Mouse (Mus musculus) heart, adult 8-10 months (tissue): ENCODE results near the gene Ptpdc1. TPM values are rescaled to one million over a fixed set of nuclear protein-coding genes. Genes with fewer than 3 reads are reported as not detected.

Source experiments
- DNase-seq: peaks from one replicate; pipeline ENCODE4 v3.0.0; 2022; ENCODE audit warnings: low spot score
- total RNA-seq, 4 experiments: library from RNA; stranded (reverse); gene quantifications; 2 replicates each; pipeline ENCODE4 v1.2.4; 2022

Gene Ptpdc1
- total RNA-seq, result 1 to 10 TPM; 4.7 to 5.9 (median 5.7) TPM

DNA sequence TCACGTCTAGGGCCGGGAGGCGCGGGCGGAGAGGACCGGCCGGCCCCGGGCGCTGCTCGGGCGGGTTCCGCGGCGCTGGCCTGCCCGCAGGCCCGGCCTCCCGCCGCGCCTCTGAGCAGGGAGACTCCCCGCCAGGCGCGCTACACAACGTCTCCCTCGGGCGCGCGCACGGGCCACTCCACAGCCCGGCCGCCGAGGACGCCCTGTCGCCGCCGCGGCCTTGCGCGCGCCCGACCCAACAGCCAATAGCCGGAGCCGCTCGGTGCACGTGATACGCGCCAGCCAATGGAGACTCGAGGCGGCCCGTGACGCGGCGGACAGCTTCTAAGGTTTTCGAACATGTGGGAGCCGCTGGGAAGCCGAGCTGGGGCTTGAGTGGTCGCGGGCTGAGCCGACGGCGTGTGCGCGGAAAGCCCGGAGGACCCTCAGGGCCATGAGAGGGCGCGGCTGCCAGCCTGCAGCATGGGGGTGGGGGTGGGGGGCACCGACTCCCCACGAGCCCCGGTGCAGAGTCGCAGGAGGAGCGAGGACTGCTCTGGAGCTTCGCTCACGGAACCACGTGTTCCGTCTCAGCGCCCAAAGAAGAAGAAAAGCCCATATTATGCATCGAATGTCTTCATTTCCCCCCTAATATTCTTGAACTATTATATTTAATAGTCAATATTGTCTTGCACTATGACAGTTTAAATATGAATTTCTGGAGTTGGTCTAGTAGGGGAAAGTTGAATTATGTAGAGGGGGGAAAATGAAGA, at the start of gene Ptpdc1:
Gene Ptpdc1, minus strand, starts transcription at position 232 of the 752 bp plus-strand sequence.
- DNase-seq, result peak; percentile 95

DNA sequence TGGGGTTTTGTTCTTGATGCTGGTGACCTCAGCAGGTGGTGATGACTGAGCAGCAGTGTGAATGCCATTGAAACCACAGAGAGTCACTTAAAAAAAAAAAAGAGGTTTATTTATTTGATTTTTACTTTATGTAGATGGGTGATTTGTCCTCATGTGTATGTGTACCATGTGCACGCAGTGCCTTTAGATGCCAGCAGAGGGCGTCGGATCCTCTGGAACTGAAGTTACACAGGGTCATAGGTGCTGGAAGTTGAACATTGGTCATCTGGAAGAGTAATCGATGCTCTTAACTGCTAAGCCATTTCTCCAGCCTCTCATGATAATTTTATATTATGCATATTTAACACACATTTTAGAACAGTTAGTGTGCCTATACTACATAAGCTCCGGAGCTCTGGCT, 49.1 kb upstream of the Ptpdc1 start:
- no peak for DNase-seq

- no peak for DNase-seq
Measured at GRCm38 (mm10) chr13:48672312-48672840, 46.9 kb upstream of the Ptpdc1 start.

DNA sequence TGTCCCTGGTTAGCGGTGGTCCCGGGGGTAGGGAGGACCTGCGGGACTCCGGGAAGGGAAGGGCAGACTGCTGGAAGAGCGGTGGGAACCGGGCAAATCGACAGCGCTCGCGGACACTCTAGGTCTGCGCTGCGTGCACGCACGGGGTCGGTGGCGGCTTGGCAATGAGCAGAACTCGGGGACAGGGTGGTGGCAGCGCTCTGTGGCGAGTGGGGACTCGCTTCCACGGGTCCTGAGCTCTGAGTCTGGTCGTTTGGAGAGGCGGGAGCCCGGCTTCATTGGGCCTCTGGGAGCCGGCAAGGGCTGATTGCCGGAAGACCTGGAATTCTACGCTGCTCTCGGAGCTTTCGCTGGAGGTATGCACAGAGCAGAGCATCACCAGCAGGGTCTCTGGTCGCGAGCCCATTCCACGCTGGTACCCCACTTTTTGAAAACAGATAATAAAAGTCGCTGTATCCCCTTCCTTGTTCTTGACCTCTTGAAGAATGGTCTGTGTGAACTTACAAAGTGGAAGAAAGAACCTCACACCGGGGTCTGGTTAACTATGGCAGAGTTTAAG, 43.6 kb upstream of the Ptpdc1 start:
- no peak for DNase-seq

GRCm38 (mm10) chr13:48668091-48668975, 42.9 kb upstream of the Ptpdc1 start:
- no peak for DNase-seq

GRCm38 (mm10) chr13:48667461-48667860, 42.0 kb upstream of the Ptpdc1 start:
- DNase-seq, result no peak

DNA sequence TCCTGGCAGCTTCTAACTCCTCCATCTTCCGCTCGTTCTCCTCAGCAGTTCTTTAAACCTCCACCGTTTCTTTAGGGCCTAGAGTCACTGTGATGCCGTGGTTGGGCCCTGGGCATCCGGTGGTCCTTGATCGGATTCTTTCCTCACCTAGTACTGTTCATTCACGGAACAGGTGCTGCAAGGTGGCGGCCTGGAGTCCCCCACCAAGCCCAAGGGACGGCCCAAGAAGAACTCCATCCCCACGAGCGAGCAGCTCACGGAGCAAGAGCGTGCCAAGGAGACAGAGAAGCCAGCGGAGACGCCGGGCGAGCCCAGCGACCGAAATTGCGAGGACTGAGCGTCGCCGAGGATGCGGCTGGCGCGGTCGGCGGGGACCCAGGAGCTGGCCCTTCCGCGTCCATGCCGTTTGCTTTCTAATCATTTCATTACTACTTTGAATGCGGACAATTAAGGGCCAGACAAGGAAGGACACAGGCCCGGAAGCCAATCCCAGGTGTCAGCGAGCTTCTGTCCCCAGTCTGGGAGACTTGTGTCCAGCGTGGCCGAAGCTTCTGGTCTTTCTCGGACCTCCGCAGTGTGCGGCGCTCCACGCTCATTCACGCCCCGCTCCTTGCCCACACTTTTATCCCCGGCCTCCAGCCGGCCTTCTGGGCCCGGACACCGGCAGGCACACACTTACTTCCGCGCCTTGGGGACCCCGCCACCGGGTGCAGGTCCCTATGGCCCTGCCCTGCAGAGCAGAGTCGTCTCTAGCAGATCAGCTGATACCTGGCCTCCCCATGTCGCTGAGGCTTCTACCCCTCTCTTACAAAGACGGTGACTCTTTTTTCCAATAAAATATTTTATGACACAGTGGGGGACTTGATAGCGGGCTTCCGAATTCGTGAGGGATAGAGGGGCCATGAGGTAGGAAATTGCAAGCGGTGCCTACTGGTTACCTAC, 40.5 kb upstream of the Ptpdc1 start:
- DNase-seq, result no peak

DNA sequence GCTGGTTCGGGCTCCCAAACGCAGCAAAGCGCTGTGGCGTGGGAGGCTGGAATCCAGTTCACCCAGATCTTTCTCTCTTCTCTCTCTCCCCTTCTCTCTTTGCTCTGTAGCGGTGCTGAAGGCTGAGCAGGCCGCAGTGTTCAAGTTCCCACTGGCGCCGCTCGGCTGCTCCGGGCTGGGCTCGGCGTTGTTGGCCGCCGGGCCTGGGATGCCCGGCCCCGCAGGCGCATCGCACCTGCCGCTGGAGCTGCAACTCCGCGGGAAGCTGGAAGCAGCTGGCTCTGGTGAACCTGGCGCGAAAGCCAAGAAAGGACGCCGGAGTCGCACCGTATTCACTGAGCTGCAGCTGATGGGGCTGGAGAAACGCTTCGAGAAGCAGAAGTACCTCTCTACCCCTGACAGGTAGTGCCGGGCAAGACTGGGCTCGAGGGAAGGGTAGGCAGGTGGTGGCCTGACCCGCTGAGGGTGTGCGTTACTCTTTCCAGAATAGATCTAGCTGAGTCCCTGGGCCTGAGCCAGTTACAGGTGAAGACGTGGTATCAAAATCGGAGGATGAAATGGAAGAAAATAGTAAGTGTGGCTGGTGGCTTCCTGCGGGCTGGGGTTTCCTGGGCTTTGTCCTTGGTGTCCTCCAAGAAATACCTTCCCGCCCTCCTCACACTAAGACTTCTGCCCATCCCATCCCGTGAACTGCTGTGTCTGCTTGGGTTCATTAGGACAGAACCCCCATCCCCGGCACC, 39.6 kb upstream of the Ptpdc1 start:
- DNase-seq, result no peak

GRCm38 (mm10) chr13:48663988-48664339, 38.5 kb upstream of the Ptpdc1 start:
- DNase-seq, result no peak

DNA sequence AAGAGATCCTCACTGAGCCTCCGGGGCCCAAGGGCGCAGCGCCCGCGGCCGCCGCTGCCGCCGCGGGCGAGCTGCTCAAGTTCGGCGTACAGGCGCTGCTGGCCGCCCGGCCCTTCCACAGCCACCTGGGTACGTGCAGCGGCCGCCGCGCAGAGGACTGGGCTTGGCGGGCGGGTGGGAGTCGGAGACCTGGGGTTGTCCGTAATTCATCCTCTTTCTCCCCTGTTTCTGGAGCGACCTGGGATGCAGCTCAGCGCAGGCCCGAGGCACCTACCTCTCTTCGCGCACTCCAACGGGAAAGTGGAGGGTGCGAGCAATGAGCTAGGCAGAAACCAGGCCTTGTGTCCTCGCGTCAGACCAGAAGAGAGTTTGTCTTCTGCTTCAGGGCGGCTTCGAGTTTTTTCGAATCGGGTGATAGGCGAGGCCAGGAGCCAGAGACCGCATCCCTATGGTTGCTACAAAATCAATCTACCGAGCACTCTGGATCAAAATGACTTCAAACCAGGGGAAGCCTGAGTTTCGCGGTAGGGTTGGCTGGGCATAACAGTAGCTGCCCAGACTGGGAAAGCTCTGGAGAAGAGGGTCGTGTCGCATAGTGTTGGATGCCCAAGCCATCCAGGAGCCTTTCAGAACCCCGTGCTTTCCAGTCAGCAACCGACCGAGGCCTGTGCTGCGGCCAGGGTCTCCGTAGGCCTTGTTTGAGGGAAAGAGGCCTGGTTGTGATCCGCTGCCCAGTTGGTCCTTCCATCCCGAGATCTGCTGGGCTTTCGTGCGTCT, 37.9 kb upstream of the Ptpdc1 start:
- DNase-seq, result no peak

GRCm38 (mm10) chr13:48662431-48663143, 37.1 kb upstream of the Ptpdc1 start, which contains the start of gene Barx1:
Barx1 (plus strand) TSS chr13:48662998.
- no peak for DNase-seq

- DNase-seq, result no peak
Measured at GRCm38 (mm10) chr13:48661561-48661960, 36.1 kb upstream of the Ptpdc1 start.

GRCm38 (mm10) chr13:48660741-48661140, 35.3 kb upstream of the Ptpdc1 start:
- no peak for DNase-seq

- DNase-seq, result no peak
Measured at GRCm38 (mm10) chr13:48660221-48660734, 34.8 kb upstream of the Ptpdc1 start.

DNA sequence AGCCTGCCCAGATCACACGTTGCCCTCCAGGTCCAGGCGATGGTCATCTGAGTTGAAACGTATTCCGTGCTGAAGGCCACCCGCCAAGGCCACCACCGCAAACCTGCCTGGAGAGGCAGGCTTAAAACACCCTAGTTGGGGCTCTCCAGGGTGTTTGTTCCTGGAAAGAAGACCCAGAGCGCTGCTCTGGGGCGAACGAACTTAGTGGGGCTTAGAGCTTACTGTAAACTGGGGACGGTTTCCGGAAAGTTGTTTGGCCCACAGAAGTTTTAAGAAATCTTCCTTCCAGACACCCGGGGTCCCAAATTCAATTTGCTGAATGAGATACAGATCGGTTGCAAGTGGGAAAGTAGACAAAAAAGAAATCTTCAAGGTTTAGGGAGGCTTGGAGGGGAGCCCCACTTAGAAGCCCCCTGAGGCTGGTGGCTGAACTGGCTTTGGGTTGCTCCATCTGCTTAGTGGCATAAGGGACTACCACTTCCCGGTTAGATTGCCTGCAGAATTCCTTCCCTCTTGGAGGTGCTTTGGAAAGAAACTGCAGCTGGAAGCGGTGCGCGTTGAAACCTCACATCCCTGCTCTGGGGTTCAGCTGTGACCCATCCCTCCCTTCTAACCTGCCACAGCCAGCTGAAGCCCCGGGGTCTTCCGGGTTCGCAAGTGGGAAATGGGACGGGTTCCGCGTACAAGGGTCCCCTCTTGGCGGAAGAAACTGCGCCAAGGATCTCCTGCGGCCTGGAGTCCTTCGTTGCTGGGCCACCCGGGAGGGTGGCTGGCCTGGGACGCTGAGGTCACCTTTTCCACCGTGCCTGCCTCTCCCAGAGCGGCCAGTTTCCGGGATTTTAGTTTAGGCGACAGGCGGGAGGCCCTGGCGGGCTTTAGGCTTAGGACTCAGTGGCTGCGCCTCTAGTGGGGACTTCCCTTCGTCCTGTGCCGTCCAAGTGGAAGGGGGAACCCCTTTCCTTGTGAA, 34.1 kb upstream of the Ptpdc1 start:
- DNase-seq, result no peak

DNA sequence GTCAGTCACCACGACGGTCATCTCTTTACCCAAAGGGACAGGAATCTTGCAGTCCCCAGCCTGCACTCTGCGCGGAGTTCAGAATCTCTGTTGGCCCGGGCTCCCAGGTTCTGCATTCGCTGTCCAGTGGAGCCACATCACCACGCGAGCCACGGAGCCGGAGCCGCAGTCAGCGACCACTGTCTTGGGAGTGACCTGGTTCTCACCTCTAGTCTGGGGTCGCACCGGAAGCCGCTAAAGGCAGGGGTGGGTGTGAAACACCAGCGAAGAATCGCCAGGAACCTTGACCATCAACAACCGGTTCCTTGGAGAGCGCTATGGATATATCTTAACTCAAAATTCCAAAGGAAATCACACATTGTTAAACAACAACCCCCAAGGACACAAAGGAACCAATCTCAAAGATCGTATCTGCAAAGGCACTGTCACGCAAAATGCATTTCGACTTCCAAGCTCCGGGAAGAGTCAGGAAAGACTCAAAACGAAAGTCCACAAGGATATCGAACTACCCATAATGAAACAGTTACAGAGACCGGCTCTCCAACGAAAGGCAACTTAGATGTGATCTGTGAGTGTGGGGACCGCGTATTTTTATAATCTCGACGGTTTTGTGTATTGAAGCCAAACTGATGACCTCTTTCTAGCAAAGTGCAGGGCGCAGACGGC, 33.3 kb upstream of the Ptpdc1 start:
- DNase-seq, result peak; percentile 18

DNA sequence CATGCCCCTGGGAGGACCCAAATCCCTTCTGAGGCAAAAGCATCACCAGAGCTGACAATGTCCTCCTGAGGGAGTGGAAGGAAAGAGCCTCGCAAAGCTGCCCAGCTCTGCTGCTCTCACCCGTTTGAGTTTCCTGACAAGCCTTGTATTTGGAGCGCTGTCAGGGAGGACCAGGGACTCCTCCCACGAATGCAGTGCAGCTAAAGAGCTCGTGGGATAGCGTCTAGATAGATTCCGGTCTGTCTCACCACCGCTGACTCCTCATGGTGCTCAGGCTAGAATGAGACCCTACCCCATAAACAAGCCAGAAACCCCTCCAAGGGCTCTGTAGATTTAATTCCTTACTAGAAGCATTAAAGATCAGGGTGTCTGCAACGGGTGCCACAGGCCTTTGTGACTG, 32.3 kb upstream of the Ptpdc1 start:
- DNase-seq, result no peak
